Mouse (Mus musculus): ENCODE data around the gene Ilvbl. TPM values are rescaled to one million over a fixed set of nuclear protein-coding genes. Genes with fewer than 3 reads are reported as not detected.
"Not testable (repeated sequence)": the region's sequence is repeated elsewhere in the genome, so short reads cannot be mapped to it uniquely, and the experiment has no call there.

Gene Ilvbl
- total RNA-seq (2021): 10 to 100 TPM; 30.5 to 30.9 TPM
- long read RNA-seq, experiment 1, transcript Ilvbl-209 (15 exons, 2,233 nt): major isoform, 20 of 58 reads
- long read RNA-seq, experiment 1, partial matches to known transcripts: 5 of 58 reads
- long read RNA-seq, experiment 1, other reads (novel, unspliced or antisense): 30 of 58 reads
- long read RNA-seq, experiment 2, transcript Ilvbl-209 (15 exons, 2,233 nt): major isoform, 24 of 43 reads
- long read RNA-seq, experiment 2, partial matches to known transcripts: 0 of 43 reads
- long read RNA-seq, experiment 2, other reads (novel, unspliced or antisense): 14 of 43 reads

DNA sequence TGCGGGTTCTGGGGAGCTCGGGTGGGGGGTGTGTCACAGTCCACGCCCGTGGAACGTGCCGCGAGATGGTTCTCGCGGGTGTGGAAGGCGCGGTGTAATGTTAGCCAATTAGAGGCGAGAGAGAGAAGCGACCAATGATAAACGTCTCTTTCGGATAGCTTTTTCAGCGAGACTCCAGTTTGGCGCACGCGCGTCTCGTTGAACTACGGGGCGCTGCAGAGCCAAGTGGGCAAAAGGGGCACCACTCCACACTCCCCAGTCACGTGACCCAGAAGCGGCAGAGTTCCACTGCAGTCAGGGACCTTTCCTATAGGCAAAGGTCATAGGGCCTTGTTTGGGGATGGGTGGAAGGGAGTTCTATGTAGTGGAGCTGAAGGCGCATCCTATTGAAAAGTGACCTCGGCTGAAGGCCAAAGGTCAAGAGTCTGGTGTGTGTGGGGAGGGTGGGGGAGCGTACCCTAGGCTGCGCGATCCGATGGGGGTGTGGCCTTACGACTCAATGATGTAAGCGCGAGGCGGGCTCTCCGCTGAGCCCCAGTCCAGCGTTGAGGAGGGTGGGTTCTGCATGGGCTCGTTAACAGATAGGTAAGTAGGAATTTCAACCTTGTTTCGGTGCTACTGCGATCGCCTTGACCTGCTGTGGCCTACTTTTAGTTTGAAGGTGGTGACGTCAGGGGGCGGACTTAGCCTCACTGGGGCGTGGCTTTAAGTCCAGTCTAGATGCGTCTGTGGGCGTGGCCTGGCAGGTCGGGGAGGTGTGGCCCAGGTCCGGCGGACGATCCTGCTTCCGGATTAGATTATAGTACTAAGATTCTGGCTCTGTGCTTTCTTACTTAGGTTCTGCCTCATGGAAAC, at the start of gene Ilvbl:
Gene Ilvbl (plus strand): TSS at position 97 of the 855 bp plus-strand sequence.
- peak; percentile 90 to 94 for DNase-seq (ENCODE audit: low spot score in 2 of 2)

GRCm38 (mm10) chr10:78525071-78525470, 49.1 kb upstream of the Ilvbl start:
- not testable (repeated sequence) for DNase-seq (ENCODE audit: low spot score in 2 of 2)

GRCm38 (mm10) chr10:78525511-78525910, 48.6 kb upstream of the Ilvbl start:
- DNase-seq (ENCODE audit: low spot score in 2 of 2): no peak

GRCm38 (mm10) chr10:78540943-78541342, 33.2 kb upstream of the Ilvbl start:
- DNase-seq (ENCODE audit: low spot score in 2 of 2): peak; percentile 3 to 14

- no peak for DNase-seq (ENCODE audit: low spot score in 2 of 2)
Observed at GRCm38 (mm10) chr10:78565070-78565469, 9.1 kb upstream of the Ilvbl start.

DNA sequence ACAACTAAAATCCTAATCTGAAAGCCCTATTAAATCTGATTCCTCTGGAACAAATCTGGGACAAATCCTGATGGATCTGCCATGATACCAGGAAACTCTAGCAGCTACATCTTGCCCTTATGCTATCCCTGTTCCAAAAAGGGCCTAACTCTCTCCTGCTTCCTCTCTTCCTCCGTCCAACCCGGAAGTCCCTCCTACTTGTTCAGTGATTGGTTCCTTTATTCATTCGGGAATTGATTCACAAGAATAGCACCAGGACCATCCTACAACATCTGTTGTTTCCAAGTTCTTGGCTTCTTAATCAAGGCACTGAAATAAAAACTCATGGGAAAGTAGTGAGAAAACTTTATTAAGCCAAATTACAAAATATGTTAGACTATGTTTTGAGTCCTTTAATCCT, 5.0 kb upstream of the Ilvbl start:
- DNase-seq (ENCODE audit: low spot score in 2 of 2): no peak

GRCm38 (mm10) chr10:78569686-78570085, 4.5 kb upstream of the Ilvbl start:
- DNase-seq (ENCODE audit: low spot score in 2 of 2): no peak

- DNase-seq (ENCODE audit: low spot score in 2 of 2): no peak
Observed at GRCm38 (mm10) chr10:78570416-78570815, 3.7 kb upstream of the Ilvbl start.

DNA sequence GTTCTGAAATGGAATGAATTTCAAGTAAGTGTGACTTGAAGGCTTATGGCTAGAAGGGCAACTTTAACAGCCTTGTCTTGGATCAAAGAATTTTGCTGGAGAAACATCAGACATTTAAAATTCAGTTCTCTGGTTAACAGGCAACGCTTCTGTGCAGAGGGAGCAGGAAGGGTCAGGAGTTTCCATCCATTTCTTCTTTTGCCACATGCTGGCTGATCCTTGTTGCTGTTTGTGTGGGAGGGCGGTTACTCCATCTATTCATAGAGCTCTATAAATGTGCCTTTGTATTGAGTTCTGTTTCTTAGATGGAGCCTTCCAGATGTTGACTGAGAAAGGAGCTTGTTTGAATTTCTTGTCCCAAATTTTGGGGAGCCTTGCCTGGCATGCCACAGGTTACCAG, 3.2 kb upstream of the Ilvbl start:
- DNase-seq (ENCODE audit: low spot score in 2 of 2): no peak

DNA sequence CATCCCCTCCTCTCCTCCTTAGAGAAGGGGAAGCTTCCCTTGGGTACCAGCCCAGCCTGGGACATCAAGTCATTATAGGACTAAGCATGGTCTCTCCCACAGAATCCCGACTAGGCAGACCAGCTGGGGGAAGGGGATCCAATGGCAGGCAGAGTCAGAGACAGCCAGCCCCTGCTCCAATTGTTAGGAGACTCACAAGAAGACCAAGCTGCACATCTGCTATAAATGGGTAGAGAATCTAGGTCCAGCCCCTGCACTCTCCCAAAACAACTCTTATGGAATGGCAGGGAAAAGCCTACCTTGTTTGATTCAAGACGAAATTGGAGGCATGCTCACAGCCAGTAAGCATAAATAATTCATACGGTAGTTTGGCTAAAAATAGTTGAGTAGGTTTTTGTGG, 920 bp upstream of the Ilvbl start:
- no peak for DNase-seq (ENCODE audit: low spot score in 2 of 2)

GRCm38 (mm10) chr10:78575105-78575632, 1.0 kb downstream of the Ilvbl start:
- DNase-seq (ENCODE audit: low spot score in 2 of 2): no peak

GRCm38 (mm10) chr10:78575690-78576089, 1.5 kb downstream of the Ilvbl start:
- DNase-seq (ENCODE audit: low spot score in 2 of 2): peak; percentile 16 to 26

DNA sequence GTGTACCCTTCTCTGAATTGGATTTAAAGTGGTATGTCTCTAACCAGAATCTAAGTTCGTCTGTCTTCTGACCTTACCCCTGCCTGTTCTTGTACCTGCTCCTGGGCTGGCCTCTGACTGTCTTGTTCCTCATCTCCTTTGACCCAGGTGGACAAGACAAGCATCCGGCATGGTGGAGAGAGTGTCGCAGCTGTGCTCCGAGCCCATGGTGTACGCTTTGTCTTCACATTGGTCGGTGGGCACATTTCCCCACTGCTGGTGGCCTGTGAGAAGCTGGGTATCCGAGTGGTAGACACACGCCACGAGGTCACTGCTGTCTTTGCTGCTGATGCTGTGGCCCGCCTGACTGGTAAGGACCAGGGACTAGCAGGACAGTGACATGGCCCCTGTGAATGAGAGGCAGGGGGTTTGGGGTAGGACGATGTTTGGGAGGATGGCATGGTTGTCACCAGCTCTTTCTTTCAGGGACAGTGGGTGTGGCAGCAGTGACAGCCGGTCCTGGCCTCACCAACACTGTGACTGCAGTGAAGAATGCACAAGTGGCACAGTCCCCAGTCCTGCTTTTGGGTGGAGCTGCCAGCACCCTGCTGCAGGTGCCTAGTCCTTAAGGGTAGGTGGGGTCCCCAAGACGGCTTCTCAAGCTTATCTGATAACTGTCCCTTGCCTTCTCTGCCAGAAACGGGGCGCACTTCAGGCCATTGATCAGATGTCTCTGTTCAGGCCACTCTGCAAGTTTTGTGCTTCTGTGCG, 2.5 kb downstream of the Ilvbl start:
- no peak for DNase-seq (ENCODE audit: low spot score in 2 of 2)

- DNase-seq (ENCODE audit: low spot score in 2 of 2): no peak
Observed at GRCm38 (mm10) chr10:78578204-78578603, 4.1 kb downstream of the Ilvbl start.

GRCm38 (mm10) chr10:78581121-78581520, 7.0 kb downstream of the Ilvbl start:
- no peak for DNase-seq (ENCODE audit: low spot score in 2 of 2)

- DNase-seq (ENCODE audit: low spot score in 2 of 2): no peak
Observed at GRCm38 (mm10) chr10:78583347-78583746, 9.2 kb downstream of the Ilvbl start.

- DNase-seq (ENCODE audit: low spot score in 2 of 2): no peak
Observed at GRCm38 (mm10) chr10:78583939-78584338, 9.8 kb downstream of the Ilvbl start.

GRCm38 (mm10) chr10:78584996-78585395, 10.8 kb downstream of the Ilvbl start:
- no peak for DNase-seq (ENCODE audit: low spot score in 2 of 2)

- DNase-seq (ENCODE audit: low spot score in 2 of 2): no peak
Observed at GRCm38 (mm10) chr10:78585606-78586005, 11.5 kb downstream of the Ilvbl start.

DNA sequence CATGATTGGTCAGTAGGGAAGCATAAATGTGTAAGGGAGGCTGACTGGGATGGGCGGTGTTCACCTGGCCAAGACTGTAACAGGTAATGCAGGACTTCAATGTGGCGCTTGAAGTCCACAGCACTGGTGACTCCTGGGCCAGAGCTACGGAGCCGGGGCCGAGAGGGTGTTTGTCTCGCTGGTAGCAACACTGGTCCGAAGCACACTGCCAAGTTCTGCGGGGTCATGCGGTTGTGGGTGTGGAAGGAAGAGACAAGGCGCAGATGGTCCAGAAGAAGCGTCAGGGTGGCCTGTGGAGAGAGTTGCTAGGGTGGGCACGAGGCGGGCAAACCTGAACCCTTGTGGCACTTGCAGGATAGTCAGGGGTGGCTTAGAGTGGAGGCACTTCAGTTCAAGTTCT, 11.9 kb downstream of the Ilvbl start:
- DNase-seq (ENCODE audit: low spot score in 2 of 2): no peak

DNA sequence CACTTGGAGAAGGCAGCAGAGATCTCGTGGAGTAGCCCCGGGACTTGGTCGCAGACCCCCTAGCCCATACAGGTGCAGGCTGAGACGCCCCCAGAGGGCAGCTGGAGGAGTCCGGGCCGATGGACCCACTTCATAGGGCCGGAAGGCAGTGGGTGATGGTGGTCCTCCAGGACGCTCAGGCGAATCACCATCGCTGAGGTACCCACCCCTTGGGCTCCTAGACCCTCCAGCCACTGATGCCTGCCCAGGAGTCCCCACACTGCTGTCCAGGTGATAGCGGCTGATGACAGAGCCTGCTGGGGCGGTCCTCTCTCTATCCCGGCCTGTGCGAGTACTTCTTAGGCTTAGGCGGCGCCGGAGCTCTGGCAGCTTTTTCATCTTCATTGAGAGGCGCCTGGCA, 15.1 kb downstream of the Ilvbl start:
- DNase-seq (ENCODE audit: low spot score in 2 of 2): no peak
